Comparison of ENCODE assay signal across 9 mouse cellular contexts in the genomic region with DNA sequence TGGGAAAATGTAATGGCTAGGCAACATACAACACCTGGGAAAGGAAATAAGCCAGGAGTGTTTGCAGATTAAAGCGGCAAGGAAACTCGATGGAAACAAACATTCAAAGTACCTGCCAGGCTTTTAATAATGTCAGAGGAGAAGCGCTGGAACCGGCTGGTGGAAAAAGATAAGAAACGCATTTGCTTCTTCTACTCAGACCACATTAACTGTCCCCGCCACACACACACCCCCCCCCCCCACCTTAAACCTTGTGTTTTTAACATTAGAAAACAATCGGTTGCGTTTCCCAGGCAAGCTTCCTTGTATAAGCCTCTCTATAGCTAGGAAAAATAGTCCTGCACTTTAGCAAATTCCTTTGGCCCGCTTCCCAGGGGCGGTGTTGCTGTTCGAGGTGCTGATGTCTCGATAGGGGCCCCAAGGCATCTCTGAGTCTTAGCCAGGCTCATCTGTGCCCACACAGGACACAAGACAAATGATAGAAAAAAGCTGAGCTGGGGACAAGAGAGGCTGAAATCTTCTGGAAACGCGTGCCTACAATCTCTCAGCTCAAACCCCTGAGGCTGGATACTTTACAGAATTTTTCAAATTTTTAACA. TPM values are rescaled to one million over a fixed set of nuclear protein-coding genes. Genes with fewer than 3 reads are reported as not detected.
DNase-seq lines count a peak whose midpoint lies in the region; ATAC-seq and TF ChIP-seq lines count a peak whose summit lies in the region.
"Had no signal": no experiment of that assay in that cellular context is flagged by ENCODE, and none has a peak within 500 bp of the region (broad histone marks: within the 10 kb centered on the region; RNA-seq: fewer than 3 reads in every experiment).

No protein-coding gene starts in this region.

- H3K9me3 ChIP-seq in kidney, postnatal 0 days (replicated peaks; ENCODE audit: low read length), result no peaks in the 10 kb centered on the region

- no peak for ATAC-seq in kidney, postnatal 0 days (replicated peaks; ENCODE audit: low FRiP score, low read depth)
- peak; percentile 90 for ATAC-seq in megakaryocyte progenitor cell, adult 5-6 weeks (replicated peaks; ENCODE audit: poor library complexity)

- no peaks in the 10 kb centered on the region for H3K36me3 ChIP-seq in kidney, postnatal 0 days (ENCODE audit: insufficient read depth, low read length)

- no peaks in the 10 kb centered on the region for H3K27me3 ChIP-seq in kidney, postnatal 0 days (ENCODE audit: insufficient read depth, low read length)

- H3K4me2 ChIP-seq in kidney, postnatal 0 days (ENCODE audit: low read length), result no peak overlapping the region
- H3K4me2 ChIP-seq: heart, embryonic 11.5 days had no signal

- no peaks in the 10 kb centered on the region for H3K4me1 ChIP-seq in kidney, postnatal 0 days (replicated peaks; ENCODE audit: insufficient read depth, low read length)

- DNase-seq in kidney, postnatal 0 days (ENCODE audit: low spot score), result peak; percentile 19
- DNase-seq in kidney, adult 8-10 months, result no peak
- DNase-seq in adipocyte (ENCODE audit: low spot score), result peak; percentile 34
- DNase-seq in fat pad, adult 2 months (ENCODE audit: extremely low read depth, low read depth, low spot score), result peak; percentile 8
- DNase-seq in layer of hippocampus, adult 9-10 months (ENCODE audit: low spot score), result no peak
- no peak for DNase-seq in cerebellum, adult 18-20 months
- DNase-seq in right cerebral cortex, adult 2 months (ENCODE audit: low spot score in 2 of 2), result no peak

- H3K27ac ChIP-seq in kidney, postnatal 0 days, result no peak overlapping the region

- TF ChIP-seq CTCF in kidney, postnatal 0 days (IDR thresholded peaks at IDR 0.05; ENCODE audit: low read depth), result no peak

- WGBS in kidney, postnatal 0 days, result 26% methylated on average over 14 of the region's 14 CpGs

- H3K4me3 ChIP-seq in kidney, postnatal 0 days (replicated peaks; ENCODE audit: low read depth, low read length), result no peak overlapping the region

- no peak overlapping the region for H3K9ac ChIP-seq in kidney, postnatal 0 days (ENCODE audit: low read depth, low read length)

RNA-seq across cellular contexts. Expression of gene Syndig1l, which starts 11.3 kb away (rescaled TPM):
- polyA plus RNA-seq in kidney, postnatal 0 days (2015; fragmentation: Nextera tagmentation; extraction: Ambion mirVana), result not detected in 2 replicates
- not detected in 2 replicates for total RNA-seq in megakaryocyte progenitor cell, adult 5-6 weeks (2015)
- not detected in 2 replicates for total RNA-seq in megakaryocyte progenitor cell, adult 5-6 weeks (2017)
- polyA plus RNA-seq: heart, embryonic 11.5 days had no signal

Comparison
In these comparisons a context has a peak if more than half of its experiments do, and no peak if none do; other contexts are left out.
1. DNase-seq: peak in kidney, postnatal 0 days (single experiment), adipocyte (single experiment) and fat pad, adult 2 months (single experiment); none in kidney, adult 8-10 months (0 of 2), layer of hippocampus, adult 9-10 months (single experiment), cerebellum, adult 18-20 months (0 of 2) and right cerebral cortex, adult 2 months (0 of 2).